Mouse (Mus musculus) naive thymus-derived CD4-positive, alpha-beta T cell, adult 2 months (primary cell): ENCODE results near the gene Mxra8.

ENCODE experiments used
- DNase-seq: peaks from one replicate; pipeline ENCODE4 v3.0.0-alpha.2; 2011; ENCODE audit warnings: low read depth

Mxra8 gene

DNA sequence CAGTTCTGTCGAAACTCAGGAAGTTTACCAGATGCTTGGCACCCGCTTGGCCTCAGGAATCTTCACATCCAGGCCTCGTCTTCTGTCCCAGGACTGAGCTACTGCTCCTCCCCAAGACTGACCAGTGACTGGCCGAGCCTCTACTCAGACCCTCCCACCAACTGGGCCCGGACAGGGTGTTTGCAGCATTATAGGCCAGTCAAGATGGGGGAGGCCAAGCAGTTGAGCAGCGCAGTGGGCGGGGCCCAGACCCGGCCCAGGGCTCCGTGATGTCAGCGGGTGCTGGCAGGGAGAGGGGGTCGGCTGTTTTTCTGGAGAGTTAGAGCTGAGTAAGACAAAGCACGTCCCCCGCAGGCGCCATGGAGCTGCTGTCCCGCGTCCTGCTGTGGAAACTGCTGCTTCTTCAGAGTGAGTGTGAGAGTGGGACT, at the start of gene Mxra8:
Mxra8 (plus strand) TSS at position 198 of the 428 bp plus-strand sequence.
- DNase-seq: no peak

- DNase-seq: no peak
Observed at GRCm38 (mm10) chr4:155790021-155790489, 49.4 kb upstream of the Mxra8 start, which contains the start of gene Ankrd65. TSS of gene Ankrd65 (plus strand) at chr4:155790439.

- no peak for DNase-seq
Observed at GRCm38 (mm10) chr4:155790650-155791161, 48.8 kb upstream of the Mxra8 start.

GRCm38 (mm10) chr4:155791240-155791933, 48.1 kb upstream of the Mxra8 start:
- no peak for DNase-seq

GRCm38 (mm10) chr4:155793730-155794129, 45.8 kb upstream of the Mxra8 start:
- no peak for DNase-seq

- DNase-seq: no peak
Observed at GRCm38 (mm10) chr4:155802075-155802474, 37.4 kb upstream of the Mxra8 start.

DNA sequence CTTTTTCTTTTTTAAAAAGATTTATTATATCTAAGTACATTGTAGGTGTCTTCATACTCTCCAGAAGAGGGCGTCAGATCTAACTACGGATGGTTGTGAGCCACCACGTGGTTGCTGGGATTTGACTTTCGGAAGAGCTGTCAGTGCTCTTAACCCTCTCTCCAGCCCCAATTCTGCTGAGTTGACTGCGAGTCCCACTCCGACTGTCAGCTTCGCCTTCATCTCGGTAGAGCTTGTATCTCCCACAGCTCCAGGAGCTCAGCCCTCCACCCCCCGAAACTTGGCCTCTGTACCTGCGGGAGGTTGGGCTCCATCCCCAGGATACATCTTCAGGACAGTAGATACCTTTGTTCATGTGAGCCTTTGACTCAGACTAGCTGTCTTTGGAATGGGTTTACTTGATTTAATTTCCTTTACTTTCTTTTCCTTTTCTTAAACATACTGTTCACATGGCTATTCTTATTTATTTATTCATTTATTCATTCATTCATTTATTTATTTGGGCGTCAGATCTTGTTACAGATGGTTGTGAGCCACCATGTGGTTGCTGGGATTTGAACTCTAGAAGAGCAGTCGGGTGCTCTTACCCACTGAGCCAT, 36.6 kb upstream of the Mxra8 start, which contains the start of gene Mrpl20:
Mrpl20 (plus strand) TSS at position 138 of the 599 bp plus-strand sequence.
- peak; percentile 63 for DNase-seq

DNA sequence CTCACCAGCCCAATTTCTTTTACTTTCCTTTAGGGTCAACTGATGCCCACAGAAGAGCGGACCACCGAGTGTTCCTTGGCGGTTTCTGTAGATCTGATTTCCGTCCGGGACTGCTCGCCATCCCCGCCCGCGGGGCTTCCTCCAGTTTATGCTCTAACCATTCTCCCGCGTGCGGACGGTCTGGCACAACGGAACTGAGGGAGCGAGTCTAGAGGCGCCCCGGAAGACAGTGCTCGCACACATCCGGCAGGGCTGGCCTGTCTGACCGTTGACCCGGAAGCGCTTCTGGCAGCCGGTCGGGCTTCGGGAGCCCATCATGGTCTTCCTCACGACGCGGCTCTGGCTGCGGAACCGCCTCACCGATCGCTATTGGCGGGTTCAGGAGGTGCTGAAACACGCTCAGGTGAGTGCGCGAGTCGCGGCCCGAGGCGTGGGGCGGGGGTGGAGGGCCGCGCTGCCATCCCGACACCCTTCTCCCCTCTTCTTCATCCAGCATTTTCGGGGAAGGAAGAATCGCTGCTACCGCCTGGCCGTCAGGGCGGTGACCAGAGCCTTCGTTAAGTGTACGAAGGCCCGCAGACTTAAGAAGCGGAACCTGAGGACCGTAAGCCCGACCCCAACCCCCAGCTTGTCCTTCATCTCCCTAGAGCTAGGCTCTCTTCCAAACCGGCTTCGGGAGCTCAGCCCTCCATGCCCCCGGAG, 36.0 kb upstream of the Mxra8 start:
- peak; percentile 97 for DNase-seq

GRCm38 (mm10) chr4:155807841-155808240, 31.6 kb upstream of the Mxra8 start:
- no peak for DNase-seq

DNA sequence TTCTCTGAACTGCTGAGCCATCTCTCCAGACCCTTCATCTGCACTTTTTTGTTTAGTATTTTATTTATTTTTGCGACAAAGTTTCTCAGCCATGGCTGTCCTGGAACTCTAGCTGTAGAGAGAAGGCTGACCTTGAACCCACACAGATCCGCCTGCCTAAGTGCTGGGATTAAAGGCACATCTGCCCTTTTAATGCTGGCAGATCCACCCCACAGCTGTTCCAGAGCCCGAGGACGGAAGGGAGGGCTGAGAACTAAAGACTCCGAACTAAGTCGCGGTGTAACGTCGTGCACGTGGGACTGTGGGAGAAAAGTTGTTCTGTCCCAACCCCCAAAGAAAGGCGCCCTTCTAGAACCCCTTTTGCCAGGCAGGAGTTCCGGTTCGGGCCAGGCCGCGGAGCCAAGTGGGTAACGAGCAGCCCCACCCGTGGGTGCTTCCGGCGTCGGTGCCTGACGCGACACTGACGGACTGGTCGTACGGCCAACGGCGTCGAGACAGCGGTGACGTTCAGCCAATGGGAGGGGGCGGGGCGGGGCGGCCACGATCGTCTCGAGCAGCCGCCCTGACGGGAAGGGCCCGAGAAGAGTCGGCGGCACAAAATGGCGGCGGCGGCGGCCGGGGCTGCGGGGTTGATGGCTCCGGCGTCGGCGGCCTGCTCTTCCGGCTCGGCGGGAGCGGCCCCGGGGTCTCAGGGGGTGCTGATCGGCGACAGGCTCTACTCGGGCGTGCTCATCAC, 27.4 kb upstream of the Mxra8 start, which contains the start of gene Ccnl2:
Ccnl2 (plus strand) TSS at position 561 of the 736 bp plus-strand sequence.
- peak; percentile 99 for DNase-seq

- DNase-seq: peak; percentile 50
Observed at GRCm38 (mm10) chr4:155812665-155813181, 26.8 kb upstream of the Mxra8 start.

GRCm38 (mm10) chr4:155817533-155817932, 21.9 kb upstream of the Mxra8 start:
- DNase-seq: no peak

- peak; percentile 65 for DNase-seq
Observed at GRCm38 (mm10) chr4:155821025-155821424, 18.5 kb upstream of the Mxra8 start.

DNA sequence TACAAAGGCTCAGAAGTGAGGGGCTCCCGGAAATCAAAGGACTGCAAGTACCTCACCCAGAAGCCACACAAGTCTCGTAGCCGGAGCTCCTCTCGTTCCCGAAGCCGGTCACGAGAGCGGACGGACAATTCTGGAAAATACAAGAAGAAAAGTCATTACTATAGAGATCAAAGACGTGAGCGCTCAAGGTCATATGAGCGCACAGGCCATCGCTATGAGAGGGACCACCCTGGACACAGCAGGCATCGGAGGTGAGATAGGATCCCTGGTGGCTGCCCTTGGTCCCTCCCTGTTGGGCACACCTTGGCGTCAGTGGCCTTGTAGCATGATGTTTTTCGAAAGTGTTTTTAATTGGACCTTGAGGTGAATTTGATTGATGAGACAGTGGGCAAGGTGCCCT, 16.0 kb upstream of the Mxra8 start:
- DNase-seq: no peak

GRCm38 (mm10) chr4:155829866-155830265, 9.6 kb upstream of the Mxra8 start:
- DNase-seq: no peak

GRCm38 (mm10) chr4:155830596-155830995, 8.9 kb upstream of the Mxra8 start:
- DNase-seq: peak; percentile 37

- DNase-seq: peak; percentile 91
Observed at GRCm38 (mm10) chr4:155831205-155831766, 8.2 kb upstream of the Mxra8 start, which contains the start of gene Aurkaip1. TSS of gene Aurkaip1 (plus strand) at chr4:155831272.

DNA sequence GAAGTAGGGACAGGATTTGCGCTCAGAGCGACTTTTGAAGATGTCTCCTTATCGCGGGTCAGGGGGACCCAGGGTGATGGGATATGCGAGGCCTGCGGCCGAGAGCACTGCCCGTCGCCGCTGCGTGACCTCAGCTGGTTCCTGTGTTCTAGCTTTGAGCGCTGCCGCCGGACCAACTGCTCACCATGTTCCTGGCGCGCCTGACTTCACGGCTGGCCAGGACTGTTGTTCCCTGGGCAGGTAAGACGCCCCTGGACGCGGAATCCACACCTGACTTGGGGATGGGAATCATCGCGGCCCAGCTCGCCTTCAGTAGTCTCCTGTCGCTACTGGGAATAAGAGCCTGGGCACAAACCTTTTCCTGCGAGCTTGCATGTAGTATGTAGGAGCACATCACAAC, 7.6 kb upstream of the Mxra8 start:
- no peak for DNase-seq

DNA sequence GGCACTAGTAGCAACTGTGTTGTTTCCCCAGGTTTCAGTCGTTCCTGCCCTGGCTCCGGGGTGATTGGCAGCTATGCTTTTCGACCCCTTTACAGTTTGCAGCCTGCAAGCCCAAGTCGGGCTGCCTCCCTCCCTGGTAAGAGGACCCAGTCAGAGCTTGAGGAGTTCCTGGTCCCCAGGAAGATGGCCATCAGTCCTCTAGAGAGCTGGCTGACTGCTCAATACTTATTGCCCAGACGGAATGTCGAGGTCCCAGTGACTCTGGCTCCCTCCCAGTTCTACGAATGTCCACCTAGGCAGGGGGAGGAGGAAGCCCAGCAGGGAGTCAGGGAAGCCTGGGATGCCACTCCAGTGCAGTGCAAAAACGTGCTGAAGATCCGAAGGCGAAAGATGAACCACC, 7.2 kb upstream of the Mxra8 start:
- no peak for DNase-seq

DNA sequence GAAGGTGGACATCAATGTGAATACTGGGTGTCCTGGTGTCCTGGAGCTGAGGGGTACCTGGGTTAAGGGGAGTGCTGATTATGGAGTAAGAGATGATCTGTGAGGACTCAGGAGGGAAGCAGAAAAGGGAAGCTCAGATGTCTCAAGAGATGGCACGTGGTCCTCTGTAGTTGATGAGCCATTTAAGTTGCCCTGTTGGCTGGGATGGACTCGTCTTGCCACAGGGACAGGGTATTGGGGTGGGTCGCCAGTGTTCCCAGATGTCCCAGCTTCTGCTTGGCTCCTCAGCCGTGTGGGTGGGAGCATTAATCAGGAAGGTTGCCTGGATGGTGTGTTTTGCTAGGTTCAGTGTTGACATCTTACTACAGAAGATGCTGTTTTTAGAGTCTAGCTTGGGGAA, 6.2 kb upstream of the Mxra8 start:
- DNase-seq: no peak

DNA sequence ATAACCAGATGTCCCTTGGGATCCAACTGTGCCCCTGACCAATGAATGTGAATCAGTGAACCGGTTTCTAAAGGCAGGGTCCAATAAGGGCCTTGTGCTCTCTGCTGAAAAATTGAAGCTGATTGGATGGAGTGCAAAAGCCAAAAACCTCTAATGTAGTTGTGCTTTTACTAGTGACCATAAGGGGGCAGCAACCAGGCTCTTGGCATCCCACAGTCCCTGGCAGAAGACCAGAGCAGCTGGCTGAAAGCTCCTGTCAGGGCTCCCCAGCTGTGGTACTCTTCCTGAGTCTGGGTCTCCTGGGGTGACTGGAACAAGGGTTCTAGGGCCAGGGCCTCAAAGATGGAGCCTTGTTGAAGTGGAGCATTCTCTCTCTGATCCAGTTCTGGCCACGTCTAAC, 5.6 kb upstream of the Mxra8 start:
- DNase-seq: peak; percentile 82
